Mouse (Mus musculus) embryonic facial prominence, embryonic 11.5 days (tissue): ENCODE measurements around the gene Trex1. TPM values are rescaled to one million over a fixed set of nuclear protein-coding genes. Genes with fewer than 3 reads are reported as not detected.

Experiments
- ATAC-seq: fragments of 200-750 bp; cut with Nextera tagmentation; replicated peaks from 2 replicates; pipeline ENCODE4 v1.8.0; 2017; ENCODE audit warnings: low read depth; ENCODE audit not compliant: insufficient number of reproducible peaks, low FRiP score, low TSS enrichment
- DNase-seq: peaks from one replicate; pipeline ENCODE4 v3.0.0-alpha.2; 2015; ENCODE audit warnings: low spot score
- H3K27ac ChIP-seq: fragments of 300-500 bp; sonication (generic); replicated peaks from 2 replicates; pipeline ENCODE4 v1.5.1; 2014; ENCODE audit warnings: mild to moderate bottlenecking, low read depth, low read length, control low read depth
- H3K27me3 ChIP-seq: fragments of 300-500 bp; sonication (generic); 2 replicates; pipeline ENCODE4 v1.6.1; 2014; ENCODE audit warnings: mild to moderate bottlenecking, low read length, moderate library complexity, mixed read lengths; ENCODE audit not compliant: control insufficient read depth, insufficient read depth
- H3K36me3 ChIP-seq: fragments of 300-500 bp; sonication (generic); replicated peaks from 2 replicates; pipeline ENCODE4 v1.6.1; 2014; ENCODE audit warnings: low read depth, mild to moderate bottlenecking, low read length, moderate library complexity, mixed read lengths; ENCODE audit not compliant: control insufficient read depth, insufficient read depth
- H3K4me1 ChIP-seq: fragments of 300-500 bp; sonication (generic); 2 replicates; pipeline ENCODE4 v1.6.1; 2014; ENCODE audit warnings: low read length, mixed read lengths; ENCODE audit not compliant: control insufficient read depth, insufficient read depth
- H3K4me2 ChIP-seq: fragments of 300-500 bp; sonication (generic); 2 replicates; pipeline ENCODE4 v1.6.1; 2014; ENCODE audit warnings: low read depth, mild to moderate bottlenecking, control low read depth, low read length, moderate library complexity
- H3K4me3 ChIP-seq: fragments of 300-500 bp; sonication (generic); 2 replicates; pipeline ENCODE4 v1.5.1; 2014; ENCODE audit warnings: low read depth, low read length, control low read depth
- H3K9ac ChIP-seq: fragments of 300-500 bp; sonication (generic); replicated peaks from 2 replicates; pipeline ENCODE4 v1.6.1; 2014; ENCODE audit warnings: mild to moderate bottlenecking, control low read depth, low read length
- H3K9me3 ChIP-seq: fragments of 300-500 bp; sonication (generic); replicated peaks from 2 replicates; pipeline ENCODE4 v1.6.1; 2016; ENCODE audit warnings: mild to moderate bottlenecking, low read length, inconsistent platforms, mixed read lengths; ENCODE audit not compliant: control insufficient read depth
- whole genome bisulfite sequencing: fragments of 180-500 bp; shearing (Covaris S2); extraction: QIAGEN DNeasy Blood & Tissue Kit; methylation state at CpG from one replicate; pipeline ENCODE4 v1.1.7; 2014; 5-methylcytosine and 5-hydroxymethylcytosine counted together
- polyA plus RNA-seq: library from polyadenylated mRNA; unstranded; fragments of >200 nt; fragmentation: Nextera tagmentation; extraction: Ambion mirVana; gene quantifications from 2 replicates; pipeline ENCODE4 v1.2.1, GENCODE M21; 2014

Gene Trex1
- polyA plus RNA-seq, 1 experiment from 2014 or later = 4.5 TPM

GRCm38 (mm10) chr9:109031686-109032085 is 27.8 kb downstream of the Trex1 start:
- Histone ChIP-seq H3K4me3 (no peak overlapping the region), H3K4me2 (no peak overlapping the region), H3K9me3 (no peaks in the 10 kb centered on the region), H3K4me1 (no peaks in the 10 kb centered on the region), H3K36me3 (no peaks in the 10 kb centered on the region), H3K27me3 (no peaks in the 10 kb centered on the region), H3K9ac (no peak overlapping the region), H3K27ac (no peak overlapping the region)
- WGBS = 87% methylated on average over 8 of the region's 8 CpGs
- no peak for DNase-seq
- ATAC-seq = no peak

- Histone ChIP-seq H3K9me3 (no peaks in the 10 kb centered on the region), H3K36me3 (no peaks in the 10 kb centered on the region), H3K4me2 (no peak overlapping the region), H3K27ac (no peak overlapping the region), H3K27me3 (no peaks in the 10 kb centered on the region), H3K4me1 (no peaks in the 10 kb centered on the region), H3K4me3 (no peak overlapping the region), H3K9ac (no peak overlapping the region)
- no peak for DNase-seq
- WGBS = 92% methylated on average over 7 of the region's 7 CpGs
- no peak for ATAC-seq
Measured at GRCm38 (mm10) chr9:109031001-109031400, 28.5 kb downstream of the Trex1 start.

GRCm38 (mm10) chr9:109030312-109030711 is 29.2 kb downstream of the Trex1 start:
- Histone ChIP-seq H3K27me3 (no peaks in the 10 kb centered on the region), H3K9ac (no peak overlapping the region), H3K9me3 (no peaks in the 10 kb centered on the region), H3K4me1 (no peaks in the 10 kb centered on the region), H3K36me3 (no peaks in the 10 kb centered on the region), H3K4me2 (no peak overlapping the region), H3K27ac (no peak overlapping the region), H3K4me3 (no peak overlapping the region)
- DNase-seq (no peak), ATAC-seq (no peak)
- WGBS = 69% methylated on average over 3 of the region's 3 CpGs

- Histone ChIP-seq H3K9ac (no peak overlapping the region), H3K27ac (no peak overlapping the region), H3K27me3 (no peaks in the 10 kb centered on the region), H3K9me3 (no peaks in the 10 kb centered on the region), H3K4me1 (no peaks in the 10 kb centered on the region), H3K36me3 (no peaks in the 10 kb centered on the region), H3K4me2 (no peak overlapping the region), H3K4me3 (no peak overlapping the region)
- ATAC-seq = no peak
- 76% methylated on average over 5 of the region's 5 CpGs for WGBS
- no peak for DNase-seq
Measured at GRCm38 (mm10) chr9:109028919-109029318, 30.6 kb downstream of the Trex1 start.

GRCm38 (mm10) chr9:109028421-109028820 is 31.1 kb downstream of the Trex1 start:
- 88% methylated on average over 3 of the region's 3 CpGs for WGBS
- H3K9ac ChIP-seq = no peak overlapping the region
- no peaks in the 10 kb centered on the region for H3K9me3 ChIP-seq
- H3K36me3 ChIP-seq = no peaks in the 10 kb centered on the region
- no peak overlapping the region for H3K4me2 ChIP-seq
- DNase-seq = no peak
- no peaks in the 10 kb centered on the region for H3K27me3 ChIP-seq
- H3K4me1 ChIP-seq = no peaks in the 10 kb centered on the region
- H3K27ac ChIP-seq = no peak overlapping the region
- no peak overlapping the region for H3K4me3 ChIP-seq
- ATAC-seq = no peak

- DNase-seq = no peak
- Histone ChIP-seq H3K9me3 (no peaks in the 10 kb centered on the region), H3K4me2 (no peak overlapping the region), H3K36me3 (no peaks in the 10 kb centered on the region), H3K4me3 (no peak overlapping the region), H3K27ac (no peak overlapping the region), H3K4me1 (no peaks in the 10 kb centered on the region), H3K27me3 (no peaks in the 10 kb centered on the region), H3K9ac (no peak overlapping the region)
- no peak for ATAC-seq
- WGBS = 85% methylated on average over 8 of the region's 8 CpGs
Measured at GRCm38 (mm10) chr9:109027521-109027920, 32.0 kb downstream of the Trex1 start.

GRCm38 (mm10) chr9:109022866-109023685 is 36.5 kb downstream of the Trex1 start:
- Histone ChIP-seq H3K4me1 (no peaks in the 10 kb centered on the region), H3K4me3 (no peak overlapping the region)
- WGBS = 87% methylated on average over 17 of the region's 17 CpGs

GRCm38 (mm10) chr9:109021428-109021827 is 38.1 kb downstream of the Trex1 start:
- Histone ChIP-seq H3K27ac (no peak overlapping the region), H3K4me1 (no peaks in the 10 kb centered on the region), H3K4me3 (no peak overlapping the region), H3K4me2 (no peak overlapping the region), H3K9ac (no peak overlapping the region), H3K27me3 (no peaks in the 10 kb centered on the region), H3K36me3 (no peaks in the 10 kb centered on the region), H3K9me3 (no peaks in the 10 kb centered on the region)
- WGBS = 88% methylated on average over 4 of the region's 4 CpGs
- DNase-seq (no peak), ATAC-seq (no peak)

More at GRCm38 (mm10) chr9:109022866-109023685, 36.5 kb downstream of the Trex1 start:
- Histone ChIP-seq H3K4me2 (no peak overlapping the region), H3K9me3 (no peaks in the 10 kb centered on the region), H3K36me3 (no peaks in the 10 kb centered on the region), H3K27me3 (no peaks in the 10 kb centered on the region), H3K27ac (no peak overlapping the region), H3K9ac (no peak overlapping the region)
- ATAC-seq (no peak), DNase-seq (no peak)
